Mouse (Mus musculus) spleen, postnatal 10 days (tissue): ENCODE results near the gene Gm4498.
"Not testable (repeated sequence)": the region's sequence is repeated elsewhere in the genome, so short reads cannot be mapped to it uniquely, and the experiment has no call there.

Experiments
- DNase-seq, 2 experiments: peaks; one replicate each; pipeline ENCODE4 v3.0.0; 2021 to 2022; ENCODE audit warnings: low spot score in 2 of 2

Gene Gm4498

DNA sequence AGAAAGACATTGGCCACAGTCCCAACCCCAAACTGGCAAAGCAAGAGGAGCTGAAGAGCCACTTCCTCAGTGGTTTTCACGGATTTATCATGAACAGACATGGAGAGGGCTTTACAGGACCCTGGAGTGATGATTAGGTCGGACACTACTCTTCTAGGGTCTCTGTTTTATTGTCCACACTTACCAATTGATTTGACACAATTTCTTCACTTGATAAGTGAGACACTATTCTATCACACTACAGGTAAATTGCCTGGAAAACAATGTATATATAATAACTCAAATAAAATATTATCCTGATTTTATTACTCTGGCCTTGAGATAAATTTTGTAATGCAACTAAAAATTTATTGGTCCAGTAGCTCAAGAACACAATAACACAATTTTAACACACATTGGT lies at the start of gene Gm4498:
Gene Gm4498, minus strand, starts transcription at position 101 of the 400 bp plus-strand sequence.
- DNase-seq: not testable (repeated sequence)

DNA sequence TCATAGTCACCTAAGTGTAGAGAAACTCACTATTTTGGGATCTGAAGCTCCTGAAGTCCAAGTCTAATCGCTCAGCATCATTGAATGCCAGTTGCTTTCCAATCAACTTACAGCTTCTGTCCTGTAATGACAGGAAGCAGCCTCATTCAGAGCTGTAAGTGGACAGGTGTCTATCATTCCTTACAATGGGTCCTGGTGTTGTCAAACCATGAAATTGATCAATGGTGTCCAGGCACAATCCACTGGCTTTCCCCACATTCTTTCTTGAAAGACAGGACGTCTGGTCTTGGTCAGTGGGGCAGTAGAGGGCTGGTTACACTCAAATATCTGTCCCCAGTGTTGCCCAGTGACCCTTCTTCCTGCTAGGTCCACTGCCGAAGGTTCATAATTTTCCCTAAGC lies 29.1 kb upstream of the Gm4498 start, which contains the start of gene Gm5890:
Gene Gm5890, minus strand, starts transcription at position 101 of the 400 bp plus-strand sequence.
- DNase-seq: not testable (repeated sequence)

DNA sequence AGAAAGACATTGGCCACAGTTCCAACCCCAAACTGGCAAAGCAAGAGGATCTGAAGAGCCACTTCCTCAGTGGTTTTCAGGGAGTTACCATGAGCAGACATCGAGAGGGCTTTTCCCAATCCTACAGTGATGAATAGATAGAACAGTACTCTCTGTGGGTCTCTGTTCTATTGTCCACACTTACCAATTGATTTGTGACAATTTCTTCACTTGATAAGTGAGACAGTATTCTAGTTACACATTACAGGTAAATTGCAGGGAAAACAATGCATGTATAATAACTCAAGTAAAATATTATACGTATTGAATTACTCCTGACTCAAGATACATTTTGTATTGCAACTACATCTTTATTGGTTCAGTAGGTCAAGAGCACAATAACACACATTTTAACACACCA lies 28.1 kb downstream of the Gm4498 start, which contains the start of gene Gm6164:
Gene Gm6164, minus strand, starts transcription at position 101 of the 400 bp plus-strand sequence.
- DNase-seq: not testable (repeated sequence)

DNA sequence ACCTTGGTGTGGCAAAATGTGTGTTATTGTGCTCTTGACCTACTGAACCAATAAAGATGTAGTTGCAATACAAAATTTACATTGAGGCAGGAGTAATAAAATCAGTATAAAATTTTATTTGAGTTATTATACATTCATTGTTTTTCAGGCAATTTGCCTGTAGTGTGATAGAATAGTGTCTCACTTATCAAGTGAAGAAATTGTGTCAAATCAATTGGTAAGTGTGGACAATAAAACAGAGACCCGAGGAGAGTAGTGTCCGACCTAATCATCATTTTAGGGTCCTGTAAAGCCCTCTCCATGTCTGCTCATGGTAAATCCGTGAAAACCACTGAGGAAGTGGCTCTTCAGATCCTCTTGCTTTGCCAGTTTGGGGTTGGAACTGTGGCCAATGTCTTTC lies 40.2 kb downstream of the Gm4498 start, which contains the start of gene Vmn1r95:
Gene Vmn1r95, plus strand, starts transcription at position 301 of the 400 bp plus-strand sequence.
- DNase-seq: not testable (repeated sequence)
